Mouse (Mus musculus) olfactory bulb, adult 2 months (tissue): ENCODE results near the gene Scgb1b12.
"Not testable (repeated sequence)": the region's sequence is repeated elsewhere in the genome, so short reads cannot be mapped to it uniquely, and the experiment has no call there.

Experiments used
- CTCF ChIP-seq: fragments of 200-500 bp; IDR thresholded peaks from 2 replicates; pipeline ENCODE4 v1.5.1; 2012; ENCODE audit warnings: low read depth, mild to moderate bottlenecking, low read length, moderate library complexity; ENCODE audit not compliant: insufficient read depth
- POLR2A ChIP-seq: fragments of 200-500 bp; IDR thresholded peaks from 2 replicates; pipeline ENCODE4 v1.6.1; 2012; ENCODE audit warnings: mild to moderate bottlenecking, low read depth, low read length, moderate library complexity; ENCODE audit not compliant: insufficient read depth

DNA sequence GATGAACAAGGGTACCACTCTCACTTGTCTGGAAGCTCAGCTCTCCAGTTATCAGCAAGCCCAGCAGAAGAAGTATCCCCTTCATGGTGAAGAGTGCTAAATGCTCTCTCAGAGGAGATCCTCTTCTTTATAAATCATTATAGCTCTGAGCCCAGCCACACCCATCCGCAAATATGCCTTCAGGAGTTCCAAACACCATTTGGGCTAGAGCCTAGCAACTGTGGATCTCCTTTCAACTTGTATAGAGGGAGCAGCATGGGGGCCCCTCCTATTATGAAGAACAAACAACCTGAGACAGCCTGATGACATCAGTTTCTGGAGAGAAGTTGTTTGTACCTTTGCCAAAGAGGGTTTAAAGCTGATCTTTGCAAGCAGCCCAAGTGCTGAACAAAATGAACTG, 6.8 kb upstream of the Scgb1b12 start, which contains the start of gene Scgb2b12:
- not testable (repeated sequence) for TF ChIP-seq CTCF, POLR2A
